Mouse (Mus musculus) urinary bladder, postnatal 10 days (tissue): Measurements from ENCODE around the gene Eno3.
A peak's percentile ranks its signal among the peaks of the same experiment; 100 is the strongest.

ENCODE experiments used
- DNase-seq: peaks from one replicate; pipeline ENCODE4 v3.0.0; 2022; ENCODE audit warnings: low spot score

Gene Eno3

GRCm38 (mm10) chr11:70644564-70645103 is 12.4 kb upstream of the Eno3 start:
- no peak for DNase-seq

GRCm38 (mm10) chr11:70645461-70646258 is 11.3 kb upstream of the Eno3 start:
- DNase-seq = no peak

- no peak for DNase-seq
These were observed 10.8 kb upstream of the Eno3 start for GRCm38 (mm10) chr11:70646259-70646555.

GRCm38 (mm10) chr11:70646691-70647650 is 10.0 kb upstream of the Eno3 start, which contains the start of the genes Rnf167 and Slc25a11:
TSS of gene Rnf167 (plus strand) at chr11:70647235.
TSS of gene Slc25a11 (minus strand) at chr11:70647479.
- DNase-seq = peak; percentile 85

GRCm38 (mm10) chr11:70647716-70648420 is 9.1 kb upstream of the Eno3 start:
- no peak for DNase-seq

GRCm38 (mm10) chr11:70648512-70648911 is 8.5 kb upstream of the Eno3 start:
- DNase-seq = no peak

- DNase-seq = no peak
These were observed 7.7 kb upstream of the Eno3 start for GRCm38 (mm10) chr11:70649185-70649734.

- no peak for DNase-seq
These were observed 6.5 kb upstream of the Eno3 start for GRCm38 (mm10) chr11:70650322-70651175.

GRCm38 (mm10) chr11:70651391-70651790 is 5.6 kb upstream of the Eno3 start:
- no peak for DNase-seq

- DNase-seq = no peak
These were observed 4.7 kb upstream of the Eno3 start for GRCm38 (mm10) chr11:70652029-70652883.

- no peak for DNase-seq
These were observed 4.1 kb upstream of the Eno3 start for GRCm38 (mm10) chr11:70652884-70653344.

GRCm38 (mm10) chr11:70653345-70654197 is 3.4 kb upstream of the Eno3 start:
- DNase-seq = no peak

- peak; percentile 47 for DNase-seq
These were observed 2.6 kb upstream of the Eno3 start, which contains the start of gene Pfn1 for GRCm38 (mm10) chr11:70654198-70654922. TSS of gene Pfn1 (minus strand) at chr11:70654644.

GRCm38 (mm10) chr11:70654923-70655570 is 2.0 kb upstream of the Eno3 start:
- peak; percentile 53 for DNase-seq

GRCm38 (mm10) chr11:70655571-70656455 is 1.2 kb upstream of the Eno3 start:
- no peak for DNase-seq

- DNase-seq = no peak
These were observed 510 bp upstream of the Eno3 start for GRCm38 (mm10) chr11:70656456-70656927.
